ENCODE assay signal across 8 mouse cellular contexts in genomic region chr4:137369954-137370750, GRCm38 (mm10). TPM values are rescaled to one million over a fixed set of nuclear protein-coding genes. Genes with fewer than 3 reads are reported as not detected.
A peak's percentile ranks its signal among the peaks of the same experiment; 100 is the strongest.
DNase-seq lines count a peak whose midpoint lies in the region; ATAC-seq and TF ChIP-seq lines count a peak whose summit lies in the region.

No protein-coding gene starts in this region.

- 7% methylated on average over 29 of the region's 29 CpGs for WGBS in cerebellum, adult 2 months
- 9% methylated on average over 28 of the region's 29 CpGs for WGBS in forebrain, embryonic 14.5 days
- WGBS in hindbrain, embryonic 13.5 days = 8% methylated on average over 28 of the region's 29 CpGs
- 12% methylated on average over 29 of the region's 29 CpGs for WGBS in limb, embryonic 13.5 days
- 16% methylated on average over 28 of the region's 29 CpGs for WGBS in midbrain, embryonic 10.5 days

- no peaks in the 10 kb centered on the region for H3K9me3 ChIP-seq in forebrain, embryonic 14.5 days (replicated peaks; ENCODE audit: control insufficient read depth, low read length)
- H3K9me3 ChIP-seq in hindbrain, embryonic 13.5 days = no peaks in the 10 kb centered on the region
- no peaks in the 10 kb centered on the region for H3K9me3 ChIP-seq in limb, embryonic 13.5 days
- no peaks in the 10 kb centered on the region for H3K9me3 ChIP-seq in midbrain, embryonic 10.5 days (replicated peaks)

- H3K9ac ChIP-seq in forebrain, embryonic 14.5 days (ENCODE audit: low read length) = peak overlapping the region; percentile 56
- H3K9ac ChIP-seq in hindbrain, embryonic 13.5 days = peak overlapping the region; percentile 63
- H3K9ac ChIP-seq in limb, embryonic 13.5 days = peak overlapping the region; percentile 63

- H3K27ac ChIP-seq in cerebellum, adult 2 months (ENCODE audit: insufficient read depth, low read length) = no peak overlapping the region
- H3K27ac ChIP-seq in forebrain, embryonic 14.5 days (ENCODE audit: low read depth, low read length) = no peak overlapping the region
- peak overlapping the region; percentile 36 for H3K27ac ChIP-seq in hindbrain, embryonic 13.5 days
- no peak overlapping the region for H3K27ac ChIP-seq in limb, embryonic 13.5 days
- H3K27ac ChIP-seq in midbrain, embryonic 10.5 days (replicated peaks) = peak overlapping the region; percentile 82

- no peak for TF ChIP-seq POLR2A in cerebellum, adult 2 months (IDR thresholded peaks at IDR 0.05; ENCODE audit: borderline replicate concordance, insufficient read depth, low read length)

- H3K36me3 ChIP-seq in forebrain, embryonic 14.5 days (ENCODE audit: control insufficient read depth, insufficient read depth, low read length) = no peaks in the 10 kb centered on the region
- H3K36me3 ChIP-seq in hindbrain, embryonic 13.5 days = no peaks in the 10 kb centered on the region
- H3K36me3 ChIP-seq in limb, embryonic 13.5 days = no peaks in the 10 kb centered on the region
- no peaks in the 10 kb centered on the region for H3K36me3 ChIP-seq in midbrain, embryonic 10.5 days

- DNase-seq in cerebellum, adult 2 months = no peak
- DNase-seq in cerebellum, adult 8-10 months = no peak
- peak; percentile 46 to 56 for DNase-seq in adrenal gland, adult 18-20 months (ENCODE audit: low spot score in 2 of 2)
- DNase-seq in forebrain, embryonic 14.5 days (ENCODE audit: low spot score) = peak; percentile 38
- peak; percentile 58 for DNase-seq in midbrain, embryonic 10.5 days (ENCODE audit: low spot score)
- peak; percentile 60 for DNase-seq in testis, postnatal 10 days (ENCODE audit: low spot score)

- no peak for TF ChIP-seq CTCF in cerebellum, adult 2 months (IDR thresholded peaks at IDR 0.05; ENCODE audit: borderline replicate concordance, insufficient read depth, low read depth, low read length)

- H3K4me1 ChIP-seq in cerebellum, adult 2 months (ENCODE audit: control insufficient read depth, insufficient read depth, low read length) = peaks cover 5% of the 10 kb centered on the region; the same call in 1 of the 2 replicates
- H3K4me1 ChIP-seq in forebrain, embryonic 14.5 days (ENCODE audit: control insufficient read depth, insufficient read depth, low read length) = no peaks in the 10 kb centered on the region
- H3K4me1 ChIP-seq in hindbrain, embryonic 13.5 days (replicated peaks) = peaks cover 11% of the 10 kb centered on the region
- H3K4me1 ChIP-seq in limb, embryonic 13.5 days = peaks cover 21% of the 10 kb centered on the region
- H3K4me1 ChIP-seq in midbrain, embryonic 10.5 days = peaks cover 34% of the 10 kb centered on the region

- peak overlapping the region; percentile 51 for H3K4me3 ChIP-seq in cerebellum, adult 2 months (replicated peaks; ENCODE audit: insufficient read depth, low read depth, low read length)
- H3K4me3 ChIP-seq in forebrain, embryonic 14.5 days (ENCODE audit: low read depth, low read length) = peak overlapping the region; percentile 21
- peak overlapping the region; percentile 36 for H3K4me3 ChIP-seq in hindbrain, embryonic 13.5 days
- H3K4me3 ChIP-seq in limb, embryonic 13.5 days = peak overlapping the region; percentile 41
- H3K4me3 ChIP-seq in midbrain, embryonic 10.5 days = peak overlapping the region; percentile 52

- ATAC-seq in forebrain, embryonic 14.5 days = no peak
- ATAC-seq in hindbrain, embryonic 13.5 days (ENCODE audit: low FRiP score) = no peak
- 0 out of 2 replicates have a peak, but pooled peaks have one; percentile 44 for ATAC-seq in limb, embryonic 13.5 days (ENCODE audit: low FRiP score, low read depth)

- H3K4me2 ChIP-seq in forebrain, embryonic 14.5 days (ENCODE audit: low read length) = peak overlapping the region; percentile 53
- H3K4me2 ChIP-seq in hindbrain, embryonic 13.5 days = peak overlapping the region; percentile 53
- peak overlapping the region; percentile 72 for H3K4me2 ChIP-seq in limb, embryonic 13.5 days (replicated peaks)

- H3K27me3 ChIP-seq in cerebellum, adult 2 months (ENCODE audit: control insufficient read depth, insufficient read depth, low read length) = no peaks in the 10 kb centered on the region
- no peaks in the 10 kb centered on the region for H3K27me3 ChIP-seq in forebrain, embryonic 14.5 days (replicated peaks; ENCODE audit: control insufficient read depth, insufficient read depth, low read length)
- H3K27me3 ChIP-seq in hindbrain, embryonic 13.5 days = no peaks in the 10 kb centered on the region
- H3K27me3 ChIP-seq in limb, embryonic 13.5 days = no peaks in the 10 kb centered on the region
- 0 out of 2 replicates have a peak, but pooled peaks cover 4% of the 10 kb centered on the region for H3K27me3 ChIP-seq in midbrain, embryonic 10.5 days (ENCODE audit: low read depth, poor library complexity, severe bottlenecking)

RNA-seq across cellular contexts. Expression of gene Cdc42, which starts 12.6 kb away (rescaled TPM):
- 375 and 390 TPM in 2 replicates for polyA plus RNA-seq in cerebellum, adult 2 months (2012; rRNA removed)
- total RNA-seq in adrenal gland, adult 18-20 months (2021) = 100 to 1,000 TPM; 386 to 454 TPM
- 928 and 953 TPM in 2 replicates for polyA plus RNA-seq in forebrain, embryonic 14.5 days (2014; fragmentation: Nextera tagmentation; extraction: Ambion mirVana)
- 840 and 841 TPM in 2 replicates for polyA plus RNA-seq in hindbrain, embryonic 13.5 days (2015; fragmentation: Nextera tagmentation; extraction: Ambion mirVana)
- polyA plus RNA-seq in limb, embryonic 13.5 days (2015; fragmentation: Nextera tagmentation; extraction: Ambion mirVana) = 748 and 758 TPM in 2 replicates
- polyA plus RNA-seq in midbrain, embryonic 10.5 days (2016; fragmentation: Nextera tagmentation; extraction: Ambion mirVana) = 605 and 627 TPM in 2 replicates

RNA-seq across cellular contexts. Expression of gene Cela3a, which starts 39.4 kb away (rescaled TPM):
- polyA plus RNA-seq in cerebellum, adult 2 months (2012; rRNA removed) = not detected in 2 replicates
- not detected for total RNA-seq in adrenal gland, adult 18-20 months (2021)
- polyA plus RNA-seq in forebrain, embryonic 14.5 days (2014; fragmentation: Nextera tagmentation; extraction: Ambion mirVana) = not detected in 2 replicates
- polyA plus RNA-seq in hindbrain, embryonic 13.5 days (2015; fragmentation: Nextera tagmentation; extraction: Ambion mirVana) = not detected in 2 replicates
- not detected in 2 replicates for polyA plus RNA-seq in limb, embryonic 13.5 days (2015; fragmentation: Nextera tagmentation; extraction: Ambion mirVana)
- polyA plus RNA-seq in midbrain, embryonic 10.5 days (2016; fragmentation: Nextera tagmentation; extraction: Ambion mirVana) = not detected in 2 replicates

Comparison
In these comparisons a context has a peak if more than half of its experiments do, and no peak if none do; other contexts are left out.
1. DNase-seq: peak in adrenal gland, adult 18-20 months (2 of 2), forebrain, embryonic 14.5 days (single experiment), midbrain, embryonic 10.5 days (single experiment) and testis, postnatal 10 days (single experiment); none in cerebellum, adult 2 months (0 of 2) and cerebellum, adult 8-10 months (single experiment).
2. H3K27ac ChIP-seq: peak in hindbrain, embryonic 13.5 days (single experiment) and midbrain, embryonic 10.5 days (single experiment); none in cerebellum, adult 2 months (single experiment), forebrain, embryonic 14.5 days (single experiment) and limb, embryonic 13.5 days (single experiment).
3. Peak in every context shown above with its lines, with median percentiles within 50 percentile points of each other: H3K4me3 ChIP-seq, H3K4me2 ChIP-seq and H3K9ac ChIP-seq.